Mouse (Mus musculus) thymus, postnatal 25 days (tissue): ENCODE results near the gene Apela.

ENCODE experiments used
- DNase-seq: peaks from one replicate; pipeline ENCODE4 v3.0.0; 2022

The Apela gene

DNA sequence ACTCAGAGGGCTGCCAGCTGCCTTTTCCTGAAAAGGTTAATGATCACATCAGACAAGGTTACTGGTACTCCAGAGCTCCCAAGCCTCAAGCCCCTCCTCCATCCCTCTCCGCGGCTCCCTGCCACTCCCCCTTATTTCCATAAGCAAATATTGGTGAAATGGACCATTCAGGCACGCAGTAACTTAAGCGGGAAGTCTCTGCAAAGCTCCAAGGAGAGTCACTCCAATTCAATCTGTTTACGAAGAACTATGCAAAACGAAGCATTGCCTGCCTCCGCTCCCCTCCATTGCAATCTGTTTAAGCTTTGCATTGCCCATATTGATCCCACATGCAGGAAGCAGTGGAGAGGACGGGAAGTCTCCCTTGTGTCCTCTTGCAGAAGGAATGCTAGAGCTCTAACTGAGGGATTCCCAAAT, at the start of gene Apela:
Gene Apela (minus strand): TSS at position 220 of the 417 bp plus-strand sequence.
- DNase-seq: no peak

DNA sequence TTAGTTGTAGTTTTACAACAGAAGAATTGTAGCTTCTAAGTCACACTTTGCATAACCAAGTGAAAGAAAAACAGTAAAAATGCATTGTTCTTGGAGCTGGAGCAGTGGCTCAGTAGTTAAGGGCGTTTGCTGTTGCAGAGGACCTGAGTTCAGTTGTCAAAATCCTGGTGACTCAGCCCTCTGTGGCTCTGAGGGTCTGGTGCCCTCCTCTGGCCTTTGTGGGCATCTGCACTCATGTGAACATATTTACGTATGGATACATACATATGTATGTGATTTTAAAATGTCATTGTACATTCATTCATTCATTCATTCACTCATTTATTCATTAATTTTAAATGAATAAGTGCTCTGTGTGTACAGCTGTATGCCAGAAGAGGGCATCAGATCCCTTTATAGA, 48.5 kb upstream of the Apela start:
- no peak for DNase-seq

DNA sequence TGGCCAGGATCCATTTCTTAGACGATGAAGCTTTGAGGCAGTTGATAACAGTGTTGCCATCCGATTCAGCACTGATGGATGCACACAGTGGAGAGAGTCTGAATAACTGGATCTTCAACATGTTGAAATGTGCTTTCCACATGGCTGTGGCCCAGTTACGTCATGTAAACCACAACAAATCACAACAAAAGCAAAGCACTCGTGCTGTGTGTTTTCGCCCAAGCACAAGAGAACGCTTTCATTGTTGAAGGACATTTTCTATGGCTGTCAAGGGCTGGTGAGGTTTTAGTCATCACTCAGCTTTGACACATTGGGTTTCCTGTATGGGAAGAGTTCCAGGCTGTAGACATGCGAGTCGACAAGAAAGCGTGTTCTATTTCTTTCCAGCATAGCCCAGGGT, 43.6 kb upstream of the Apela start:
- no peak for DNase-seq

DNA sequence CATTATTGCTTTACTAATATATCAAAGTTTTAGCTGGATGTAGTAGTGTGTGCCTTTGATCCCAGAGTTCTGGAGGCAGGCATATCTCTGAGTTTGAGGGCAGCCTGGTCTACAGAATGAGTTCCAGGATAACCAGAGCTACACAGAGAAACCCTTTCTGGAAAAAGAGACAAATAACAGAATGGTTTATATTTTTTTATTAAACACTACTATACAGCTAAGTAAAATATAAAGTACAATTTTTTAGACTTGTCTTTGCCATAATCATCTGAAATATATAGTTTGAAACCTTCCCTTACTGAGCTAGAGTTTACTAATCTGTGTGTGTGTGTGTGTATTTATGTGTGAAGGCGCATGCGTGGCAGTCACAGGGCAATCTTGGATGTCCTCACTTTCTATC, 37.6 kb upstream of the Apela start, which contains the start of gene Gm10663:
Gene Gm10663 (plus strand): TSS at position 301 of the 400 bp plus-strand sequence.
- no peak for DNase-seq

DNA sequence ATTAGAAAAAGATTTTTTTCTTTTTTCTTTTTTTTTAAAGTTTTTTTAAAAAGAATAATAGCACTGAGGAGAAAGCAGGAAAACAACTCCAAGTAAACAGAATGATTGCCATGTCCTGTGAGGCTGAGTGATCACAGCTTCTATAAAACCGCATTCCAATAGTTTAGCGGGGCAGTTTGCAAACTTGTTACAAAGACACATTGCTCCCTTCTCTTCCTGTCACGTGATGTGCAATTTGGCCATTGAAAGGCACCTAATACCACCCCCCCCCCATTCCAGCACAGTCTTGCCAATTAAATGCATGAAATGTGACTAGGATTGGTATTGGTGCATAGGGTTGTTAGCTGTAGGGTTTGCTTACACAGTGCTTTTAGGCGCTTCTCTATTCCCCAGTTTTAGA, 33.9 kb upstream of the Apela start:
- DNase-seq: no peak

DNA sequence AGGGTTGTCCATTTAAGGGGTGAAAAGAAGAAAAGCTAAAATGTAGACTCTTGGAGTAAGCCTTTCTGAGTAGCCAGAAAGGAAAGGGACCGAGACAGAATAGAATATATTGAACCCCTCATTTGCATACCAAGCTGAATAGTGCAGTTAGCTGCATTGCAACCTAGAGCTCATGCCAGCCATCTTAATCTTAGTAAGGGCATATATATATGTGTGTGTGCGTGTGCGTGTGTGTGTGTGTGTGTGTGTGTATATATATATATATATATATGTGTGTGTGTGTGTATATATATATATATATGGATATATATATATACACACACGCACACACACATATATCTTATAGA, 31.3 kb upstream of the Apela start:
- DNase-seq: no peak

DNA sequence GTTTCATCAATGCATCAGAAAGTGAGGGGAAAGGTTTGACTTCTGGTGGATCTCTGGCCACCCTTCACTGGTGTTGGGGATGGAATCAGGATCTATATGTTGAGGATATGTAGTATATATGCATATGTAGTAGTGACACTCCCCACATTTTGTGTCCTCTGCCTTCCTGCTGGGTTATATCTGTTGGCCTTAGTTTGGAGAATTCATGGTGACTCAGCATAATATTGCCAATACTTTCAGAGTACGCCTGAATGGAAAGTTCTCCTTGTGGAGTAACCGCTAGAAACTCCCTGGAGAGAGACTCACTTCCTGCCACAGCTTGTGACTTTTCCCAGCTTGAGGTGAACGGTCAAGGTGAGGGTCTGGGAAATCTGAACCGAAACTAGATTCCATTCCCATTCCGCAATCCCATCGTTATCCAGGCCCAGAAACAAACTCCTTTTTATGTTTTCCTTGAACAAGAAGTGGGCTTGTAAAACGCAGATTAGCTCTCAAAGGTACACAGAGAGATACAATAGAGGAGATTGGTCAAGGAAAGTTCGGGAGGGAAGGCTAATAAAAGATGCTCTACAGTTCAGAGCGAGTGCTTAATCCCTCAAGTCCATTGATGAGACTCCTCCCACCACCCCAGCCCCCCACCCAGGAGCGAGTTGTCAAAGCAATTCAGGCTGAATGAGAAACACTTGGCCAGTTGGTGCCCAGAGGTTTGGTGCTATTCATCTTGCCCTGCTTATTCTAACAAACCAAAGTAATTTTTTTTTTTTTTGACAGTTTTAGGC, 30.7 kb upstream of the Apela start:
- DNase-seq: no peak

DNA sequence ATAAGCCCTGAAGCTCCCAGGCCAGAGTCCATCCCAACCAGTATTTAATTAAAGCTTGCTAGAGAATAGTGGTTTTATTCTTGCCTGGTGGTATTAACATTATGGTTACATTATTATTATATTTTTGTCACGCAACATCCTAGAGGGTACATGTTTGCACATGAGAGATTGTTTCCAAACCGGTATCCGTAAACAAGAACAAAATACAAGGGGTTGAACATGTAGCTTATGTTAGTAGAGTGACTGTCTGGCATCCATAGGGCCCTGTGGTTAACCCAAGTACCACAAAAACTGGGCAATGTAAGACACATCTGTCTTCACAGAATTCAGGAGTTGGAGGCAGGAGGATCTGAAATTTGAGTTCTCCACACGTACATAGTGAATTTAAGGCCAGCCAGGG, 29.9 kb upstream of the Apela start:
- DNase-seq: no peak

DNA sequence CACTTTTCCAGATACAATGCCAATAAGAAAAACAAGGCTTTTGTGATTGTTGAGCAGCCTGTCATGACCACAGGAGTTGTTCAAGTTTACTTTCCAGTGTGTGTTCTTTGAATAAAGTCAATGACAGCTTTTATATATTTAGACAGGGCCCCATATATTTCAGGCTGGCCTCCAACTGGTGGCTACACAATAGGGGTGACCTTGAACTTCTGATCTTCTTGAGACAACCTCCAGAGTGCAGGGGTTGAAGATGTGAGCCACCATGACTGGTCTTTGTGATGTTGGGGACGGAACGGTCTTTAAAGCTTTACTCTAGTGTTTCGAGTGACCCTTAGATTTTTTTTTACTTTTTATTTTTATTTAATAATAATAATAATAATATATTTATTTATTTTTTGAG, 28.5 kb upstream of the Apela start:
- DNase-seq: no peak

DNA sequence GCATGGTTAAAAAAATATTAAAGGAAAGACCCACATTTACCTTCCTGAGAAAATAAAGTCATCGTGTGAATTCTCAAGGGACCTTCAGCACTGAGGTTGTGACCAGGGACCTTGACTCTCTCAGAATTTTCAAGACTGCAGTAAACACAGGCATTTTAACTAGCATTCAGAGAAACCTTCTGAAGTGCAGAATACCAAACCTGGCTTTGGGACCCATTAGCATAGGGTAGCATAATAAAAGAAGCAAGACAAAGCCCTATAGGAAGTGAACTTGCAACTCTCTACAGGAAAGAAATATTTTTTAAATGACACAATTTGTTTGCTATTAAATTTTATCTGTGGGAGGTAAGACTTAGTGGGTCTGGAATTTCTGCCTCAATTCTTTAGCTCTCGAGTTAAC, 26.9 kb upstream of the Apela start:
- DNase-seq: no peak

DNA sequence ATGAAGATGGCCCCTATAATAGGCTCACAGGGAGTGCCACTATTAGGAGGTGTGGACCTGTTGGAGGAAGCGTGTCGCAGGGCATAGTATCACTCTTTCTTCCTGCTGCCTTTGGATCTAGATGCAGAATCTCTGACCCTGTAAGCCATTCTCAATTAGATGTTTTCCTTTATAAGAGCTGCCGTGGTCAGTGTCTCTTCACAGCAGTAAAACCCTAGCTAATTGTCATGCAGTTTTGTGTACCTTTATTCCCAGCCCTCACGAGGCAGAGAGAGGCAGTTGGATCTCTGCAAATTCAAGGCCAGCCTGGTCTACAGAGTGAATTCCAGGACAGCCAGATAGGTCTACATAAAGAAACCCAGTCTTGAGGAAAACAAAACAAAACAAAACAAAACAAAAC, 25.1 kb upstream of the Apela start:
- no peak for DNase-seq

DNA sequence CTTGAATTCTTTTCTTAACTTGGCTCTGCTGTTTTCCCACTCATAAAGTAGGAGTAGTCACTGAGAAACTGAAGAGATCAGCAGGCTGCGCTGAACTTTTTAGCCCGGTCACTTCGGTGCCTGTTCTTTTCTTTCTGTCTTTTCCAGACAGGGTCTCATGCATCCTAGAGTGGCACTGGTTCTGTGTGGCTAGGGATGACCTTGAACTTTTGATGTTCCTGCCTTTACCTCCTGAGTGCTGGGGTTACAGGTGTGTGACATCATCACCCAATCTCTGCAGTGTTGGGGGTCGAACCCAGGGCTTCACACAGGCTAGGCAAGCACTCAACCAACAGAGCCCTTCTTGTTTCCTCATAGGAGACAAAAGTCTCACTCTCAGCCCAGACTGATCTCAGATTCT, 19.6 kb upstream of the Apela start:
- DNase-seq: no peak

DNA sequence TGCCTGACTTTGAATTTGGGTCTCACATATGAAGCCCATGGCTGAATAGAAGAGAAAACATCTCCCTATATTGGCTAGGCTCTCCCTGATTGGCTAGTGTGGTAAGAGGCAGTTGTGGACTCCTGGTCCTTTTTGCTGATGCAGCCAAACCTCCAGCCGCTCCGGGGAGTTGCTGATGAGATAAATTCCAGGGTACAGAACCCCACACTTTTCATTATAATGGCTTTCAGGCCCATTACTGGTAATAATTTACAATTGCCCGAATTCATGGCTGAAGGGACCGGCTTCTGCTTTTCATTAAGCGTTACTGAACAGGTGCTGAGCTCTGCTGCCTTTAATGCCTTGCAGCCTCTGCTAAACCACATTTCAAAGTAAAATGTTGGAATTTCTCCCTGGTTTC, 16.8 kb upstream of the Apela start:
- DNase-seq: no peak

DNA sequence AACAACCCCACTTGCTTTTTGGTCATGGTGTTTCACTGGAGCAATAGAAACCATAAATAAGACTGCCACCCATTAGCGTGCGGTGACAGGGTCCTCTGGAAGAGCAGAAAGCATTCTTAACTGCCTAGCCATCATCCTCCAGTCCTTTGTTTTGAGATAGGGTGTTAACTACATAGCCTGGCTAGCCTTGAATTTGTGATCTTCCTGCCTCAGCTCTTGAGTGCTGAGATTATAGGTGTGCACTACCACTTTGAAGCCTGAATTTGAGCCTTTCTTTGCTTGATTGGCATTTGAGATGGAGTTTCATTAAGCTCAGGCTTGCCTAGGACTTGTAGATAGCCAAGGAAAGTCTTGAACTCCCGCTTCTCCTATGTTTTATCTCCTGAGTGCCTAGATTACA, 16.4 kb upstream of the Apela start:
- DNase-seq: no peak

DNA sequence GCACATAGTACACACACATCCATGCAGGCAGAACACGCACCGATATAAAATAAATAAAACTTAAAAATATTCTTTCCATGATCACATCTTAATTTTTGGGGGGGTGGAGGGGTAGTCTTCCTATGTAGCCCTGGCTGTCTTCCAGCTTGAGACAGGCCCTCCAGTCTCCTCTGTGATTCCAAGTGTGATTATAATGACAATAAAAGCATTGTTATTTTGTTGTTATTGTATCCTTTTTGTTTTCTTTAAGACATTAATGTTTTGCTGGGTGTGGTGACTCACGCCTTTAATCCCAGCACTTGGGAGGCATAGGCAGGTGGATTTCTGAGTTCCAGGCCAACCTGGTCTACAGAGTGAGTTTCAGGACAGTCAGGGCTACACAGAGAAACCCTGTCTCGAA, 10.7 kb upstream of the Apela start:
- DNase-seq: no peak

DNA sequence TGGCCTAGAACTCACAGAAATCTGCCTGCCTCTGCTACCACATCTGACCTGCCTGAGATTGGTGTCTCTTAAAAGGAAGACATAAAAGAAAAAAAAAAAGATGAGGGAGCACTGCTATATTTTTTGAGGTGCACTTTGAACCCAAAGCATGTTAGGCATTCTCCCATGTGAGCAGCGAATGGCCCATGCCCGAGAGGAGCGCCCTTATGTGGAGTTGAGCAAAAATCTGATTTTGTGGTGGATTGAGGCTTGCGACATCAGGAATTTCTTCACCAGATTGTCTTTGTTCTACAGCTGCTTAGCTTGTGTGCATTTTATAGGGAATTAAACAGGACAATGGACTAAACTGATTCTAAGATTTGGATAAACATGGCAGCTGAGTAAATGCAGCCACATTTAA, 10.1 kb upstream of the Apela start:
- DNase-seq: no peak

DNA sequence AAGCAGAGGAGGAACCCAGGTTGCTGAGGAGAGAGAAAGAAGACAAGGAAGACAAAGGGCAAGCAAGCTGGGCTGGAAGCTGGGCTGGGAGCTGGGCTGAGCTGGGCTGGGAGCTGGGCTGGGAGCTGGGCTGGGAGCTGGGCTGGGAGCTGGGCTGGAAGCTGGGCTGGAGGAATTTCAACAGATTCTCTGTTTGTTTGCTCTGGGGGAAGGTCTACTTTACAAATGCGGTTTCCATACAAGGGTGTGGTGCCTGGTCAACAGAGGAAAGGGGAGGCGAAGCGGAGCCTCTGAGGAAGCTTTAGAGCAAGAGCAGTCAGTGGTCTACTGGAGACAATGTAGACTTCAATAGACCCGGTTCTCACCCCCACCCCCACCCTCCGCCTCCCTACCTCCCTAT, 9.4 kb upstream of the Apela start:
- DNase-seq: no peak

DNA sequence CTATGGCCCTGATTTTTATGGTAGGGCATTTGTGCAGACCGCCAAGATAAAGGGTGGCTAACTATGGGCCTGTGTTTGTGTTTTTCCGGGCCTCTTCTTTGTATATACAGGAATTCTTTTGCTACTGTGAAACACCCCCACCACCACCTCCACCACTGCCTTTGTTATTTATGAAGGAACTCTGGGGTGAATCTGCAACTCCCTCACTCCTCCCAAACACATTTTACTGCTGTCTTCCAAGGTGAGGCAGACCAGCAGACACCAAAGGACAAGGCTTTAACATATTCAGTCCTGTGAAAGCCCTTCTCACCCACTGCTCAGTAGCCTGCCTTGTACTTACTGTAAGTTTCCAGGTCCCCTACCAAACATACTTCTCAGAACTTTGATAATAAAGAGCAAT, 3.0 kb downstream of the Apela start:
- DNase-seq: no peak

DNA sequence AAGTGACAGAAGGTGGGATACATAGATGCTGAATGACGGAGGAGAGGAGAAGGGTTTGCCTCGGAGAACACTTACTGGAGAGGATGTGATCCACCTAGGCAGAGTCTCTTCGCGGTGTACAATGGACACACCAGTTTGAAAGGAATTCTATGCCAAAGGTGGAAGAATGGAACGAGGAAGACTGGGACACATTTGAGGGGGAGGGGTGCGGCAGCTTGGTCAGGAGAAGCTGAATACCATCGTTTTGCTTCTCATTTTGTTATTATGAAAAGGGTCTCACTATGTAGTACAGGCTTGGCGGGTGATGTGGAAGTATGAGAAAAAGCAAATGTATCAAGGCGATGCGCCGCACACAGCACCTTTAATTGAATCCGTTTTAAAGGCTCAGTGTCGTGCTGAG, 4.1 kb downstream of the Apela start:
- no peak for DNase-seq

DNA sequence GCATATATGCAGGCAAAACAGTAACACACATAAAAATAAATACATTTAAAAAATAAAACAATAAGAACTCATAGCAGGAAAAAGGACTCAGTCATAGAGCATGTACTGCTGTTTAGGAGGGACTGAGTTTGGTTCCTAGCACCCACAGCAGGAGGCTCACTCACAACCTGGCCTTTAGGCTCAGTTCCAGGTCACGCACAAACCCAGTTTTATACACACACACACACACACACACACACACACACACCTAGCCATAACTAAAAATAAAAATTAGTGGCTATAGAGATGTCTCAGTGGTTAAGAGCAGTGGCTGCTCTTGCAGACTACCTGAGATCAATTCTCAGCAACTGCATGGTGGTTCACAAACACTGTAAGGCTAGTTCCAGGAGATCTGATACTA, 5.0 kb downstream of the Apela start:
- no peak for DNase-seq

DNA sequence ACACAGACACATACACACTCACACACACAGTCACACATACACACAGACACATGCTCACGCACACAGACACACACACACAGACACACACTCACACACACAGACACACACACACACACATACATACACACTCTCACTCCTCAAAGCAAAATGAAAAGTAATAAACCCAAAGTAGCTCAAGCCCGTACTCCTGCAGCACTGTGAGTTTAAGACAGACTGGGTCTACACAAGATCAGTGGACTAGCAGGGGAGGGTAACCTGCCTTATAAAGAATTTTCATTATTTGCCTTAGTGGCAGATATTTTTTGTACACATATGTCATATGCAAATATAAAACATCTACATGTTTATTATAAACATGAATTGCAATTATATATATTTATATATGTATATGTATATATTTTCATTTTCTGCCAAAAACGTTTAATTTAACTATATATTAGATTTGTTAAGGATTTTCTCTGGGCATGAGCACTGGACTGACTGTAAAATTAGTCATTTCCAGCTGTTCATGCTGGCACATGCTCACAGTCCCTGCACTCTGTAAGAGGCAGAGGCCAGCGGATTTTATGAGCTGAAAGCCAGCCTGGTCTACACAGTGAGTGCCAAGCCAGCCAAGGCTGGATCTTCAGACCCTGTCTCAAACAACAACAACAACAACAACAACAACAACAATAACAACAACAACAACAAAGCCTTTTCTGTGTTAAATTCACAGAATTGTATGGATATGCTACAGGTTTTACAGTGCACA, 6.2 kb downstream of the Apela start:
- DNase-seq: no peak

DNA sequence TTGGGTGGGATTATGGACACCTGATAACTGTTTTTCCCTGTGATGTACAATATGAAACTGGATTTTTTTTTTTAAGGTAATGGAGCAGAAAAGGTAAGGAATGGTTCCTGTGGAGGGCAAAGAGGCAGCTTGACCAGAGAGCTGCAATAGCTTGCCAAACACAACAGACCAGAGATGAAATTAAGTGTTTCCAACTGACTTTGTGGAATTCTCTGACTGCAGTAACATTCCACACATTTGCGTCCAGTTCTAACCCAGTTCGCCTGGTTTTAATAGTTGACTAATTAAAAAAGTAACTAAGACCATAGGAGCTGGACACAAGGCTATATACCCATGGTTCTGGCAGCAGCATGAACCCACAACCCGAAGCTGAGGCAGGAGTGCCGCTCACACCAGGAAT, 7.4 kb downstream of the Apela start:
- no peak for DNase-seq

DNA sequence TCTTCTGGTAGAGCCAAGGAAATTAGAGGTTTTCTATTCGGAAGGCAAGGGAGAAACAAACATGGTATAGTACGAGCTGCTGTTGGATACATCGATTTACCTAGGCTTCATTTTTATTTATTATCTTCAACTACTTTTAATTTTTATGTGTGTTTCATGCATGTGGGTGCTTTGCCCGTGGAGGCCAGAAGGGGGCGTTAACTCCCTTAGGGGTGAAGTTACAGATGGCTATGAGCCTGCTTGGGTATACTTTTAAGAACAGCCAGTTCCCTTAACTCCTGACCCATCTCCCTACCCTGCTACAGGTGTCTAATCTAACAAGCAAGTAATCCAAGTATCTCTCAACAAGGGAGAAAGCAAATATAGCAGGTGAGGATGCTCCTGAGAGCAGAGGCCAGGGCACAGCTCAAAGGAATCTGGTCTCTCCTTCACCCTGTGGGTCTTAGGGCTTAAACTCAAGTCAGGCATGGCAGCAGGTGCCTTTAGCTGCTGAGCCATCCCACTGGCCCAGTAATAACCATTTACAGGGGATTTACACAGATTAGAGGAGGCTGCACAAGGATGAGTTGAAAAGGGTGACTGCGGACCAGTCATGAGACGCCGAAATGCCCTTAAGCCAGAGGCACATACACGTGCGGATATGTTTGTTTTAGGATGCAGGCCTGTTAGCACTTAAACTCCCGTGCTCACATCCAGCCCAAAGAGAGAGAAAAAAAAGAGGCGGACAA, 8.0 kb downstream of the Apela start:
- no peak for DNase-seq

DNA sequence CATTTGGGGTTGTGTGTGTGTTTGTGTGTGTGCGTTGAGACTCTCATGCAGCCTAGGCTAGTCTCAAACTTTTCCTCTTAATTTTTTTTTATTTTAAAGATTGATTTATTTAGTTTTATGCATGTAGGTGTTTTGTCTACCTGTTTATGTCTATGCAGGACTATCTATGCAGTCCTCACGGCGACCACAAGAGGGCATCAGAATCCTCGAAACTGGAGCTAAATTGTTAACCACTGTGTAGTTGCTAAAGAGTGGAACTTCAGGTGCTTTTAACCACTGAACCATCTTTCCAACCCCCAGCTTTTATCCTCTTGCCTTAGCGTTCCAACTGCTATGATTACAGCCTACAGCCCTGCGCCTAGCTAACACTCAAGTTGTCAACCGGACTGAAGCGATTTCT, 14.7 kb downstream of the Apela start:
- peak; percentile 43 for DNase-seq
